Mouse (Mus musculus): ENCODE results near the gene Mfsd2a. TPM values are rescaled to one million over a fixed set of nuclear protein-coding genes. Genes with fewer than 3 reads are reported as not detected.
"Not testable (repeated sequence)": the region's sequence is repeated elsewhere in the genome, so short reads cannot be mapped to it uniquely, and the experiment has no call there.

Mfsd2a gene
- total RNA-seq (2022) = 10 to 100 TPM; 26.7 to 32.6 (median 30.9) TPM

DNA sequence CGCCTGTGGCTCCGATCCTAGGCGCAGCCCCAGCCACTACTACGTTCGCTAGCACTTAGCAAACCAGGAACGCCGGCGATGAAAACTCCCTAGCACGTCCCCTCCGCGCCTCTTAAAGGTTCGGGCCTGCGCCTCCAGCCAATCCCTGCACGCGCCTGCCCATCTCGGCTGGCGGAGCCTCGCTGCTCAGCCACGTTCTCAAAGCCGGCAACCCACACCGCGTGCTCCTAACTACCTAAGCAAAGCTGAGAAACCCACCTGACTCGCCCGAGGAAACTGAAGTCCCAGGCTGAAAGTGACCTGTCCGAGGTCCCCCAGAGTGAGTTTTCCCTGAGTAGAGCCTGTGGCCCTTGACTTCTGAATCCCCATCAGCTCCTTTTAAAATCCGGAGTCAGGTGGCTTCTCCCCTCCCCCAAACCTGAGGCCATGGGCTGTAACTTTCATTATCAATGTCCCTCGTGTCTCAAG, at the start of gene Mfsd2a:
TSS of gene Mfsd2a (minus strand) at position 89 of the 468 bp plus-strand sequence.
- peak; percentile 35 to 72 for DNase-seq (ENCODE audit: low spot score in 2 of 2)

GRCm38 (mm10) chr4:123005054-123005966, 44.3 kb upstream of the Mfsd2a start:
- DNase-seq (ENCODE audit: low spot score in 2 of 2) = peak in 1 of 2 experiments; percentile 54

- no peak for DNase-seq (ENCODE audit: low spot score in 2 of 2)
These were observed 39.8 kb upstream of the Mfsd2a start for GRCm38 (mm10) chr4:123000617-123001342.

GRCm38 (mm10) chr4:123000130-123000529, 39.1 kb upstream of the Mfsd2a start:
- no peak for DNase-seq (ENCODE audit: low spot score in 2 of 2)

GRCm38 (mm10) chr4:122999263-122999691, 38.3 kb upstream of the Mfsd2a start:
- no peak for DNase-seq (ENCODE audit: low spot score in 2 of 2)

- DNase-seq (ENCODE audit: low spot score in 2 of 2) = no peak
These were observed 37.7 kb upstream of the Mfsd2a start for GRCm38 (mm10) chr4:122998537-122999262.

GRCm38 (mm10) chr4:122996618-122997381, 35.8 kb upstream of the Mfsd2a start:
- DNase-seq (ENCODE audit: low spot score in 2 of 2) = no peak

DNA sequence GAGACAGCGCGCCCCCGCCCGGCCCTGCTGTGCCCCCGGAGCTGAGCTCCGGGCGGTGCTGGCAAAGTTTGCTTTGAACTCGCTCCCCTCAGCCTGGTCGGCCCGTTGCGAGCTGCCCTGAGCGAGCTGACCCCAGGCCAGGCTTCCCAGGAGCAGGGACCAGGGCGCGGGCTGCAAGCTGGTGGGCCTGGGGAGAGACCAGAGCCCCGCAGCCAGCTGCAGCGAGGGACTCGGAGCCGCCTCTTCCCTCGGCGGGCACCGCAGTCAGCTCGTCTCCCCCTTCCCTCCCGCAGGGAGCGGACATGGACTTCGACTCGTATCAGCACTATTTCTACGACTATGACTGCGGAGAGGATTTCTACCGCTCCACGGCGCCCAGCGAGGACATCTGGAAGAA, 35.2 kb upstream of the Mfsd2a start:
- no peak for DNase-seq (ENCODE audit: low spot score in 2 of 2)

- DNase-seq (ENCODE audit: low spot score in 2 of 2) = peak; percentile 79 to 90
These were observed 34.6 kb upstream of the Mfsd2a start, which contains the start of gene Mycl for GRCm38 (mm10) chr4:122995404-122996220. Mycl (plus strand) TSS chr4:122995652.

DNA sequence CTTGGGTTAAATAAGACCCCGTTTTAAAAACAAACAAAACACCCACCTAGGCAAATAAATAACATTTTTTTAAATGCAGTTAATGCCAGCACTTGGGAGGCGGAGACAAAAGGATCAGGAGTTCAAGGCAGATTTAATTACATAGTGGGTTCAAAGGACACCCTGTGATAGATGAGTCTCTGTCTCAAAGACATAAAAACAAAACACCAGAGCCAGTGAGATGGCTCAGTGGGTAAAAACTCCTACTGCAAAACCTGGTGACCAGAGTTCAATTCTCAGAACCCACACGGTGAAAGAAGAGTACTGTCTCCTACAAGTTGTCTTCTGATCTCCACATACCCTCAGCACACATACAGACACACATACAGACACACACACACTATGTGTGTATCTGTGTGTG, 31.3 kb upstream of the Mfsd2a start:
- DNase-seq (ENCODE audit: low spot score in 2 of 2) = no peak

GRCm38 (mm10) chr4:122991177-122991576, 30.2 kb upstream of the Mfsd2a start:
- no peak for DNase-seq (ENCODE audit: low spot score in 2 of 2)

DNA sequence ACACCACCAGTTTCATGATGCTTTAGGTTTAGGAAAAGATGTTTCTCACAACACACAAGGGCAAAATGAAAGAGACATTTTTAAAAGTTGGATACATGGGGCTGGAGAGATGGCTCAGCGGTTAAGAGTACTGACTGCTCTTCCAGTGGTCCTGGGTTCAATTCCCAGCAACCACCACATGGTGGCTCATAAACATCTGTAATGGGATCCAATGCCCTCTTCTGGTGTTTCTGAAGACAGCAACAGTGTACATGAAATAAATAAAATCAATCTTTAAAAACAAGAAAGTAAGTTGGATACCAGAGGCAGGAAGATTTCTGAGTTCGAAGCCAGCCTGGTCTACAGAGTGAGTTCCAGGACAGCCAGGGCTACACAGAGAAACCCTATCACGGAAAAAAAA, 27.0 kb upstream of the Mfsd2a start:
- DNase-seq (ENCODE audit: low spot score in 2 of 2) = not testable (repeated sequence)

- no peak for DNase-seq (ENCODE audit: low spot score in 2 of 2)
These were observed 26.4 kb upstream of the Mfsd2a start for GRCm38 (mm10) chr4:122987421-122987820.

DNA sequence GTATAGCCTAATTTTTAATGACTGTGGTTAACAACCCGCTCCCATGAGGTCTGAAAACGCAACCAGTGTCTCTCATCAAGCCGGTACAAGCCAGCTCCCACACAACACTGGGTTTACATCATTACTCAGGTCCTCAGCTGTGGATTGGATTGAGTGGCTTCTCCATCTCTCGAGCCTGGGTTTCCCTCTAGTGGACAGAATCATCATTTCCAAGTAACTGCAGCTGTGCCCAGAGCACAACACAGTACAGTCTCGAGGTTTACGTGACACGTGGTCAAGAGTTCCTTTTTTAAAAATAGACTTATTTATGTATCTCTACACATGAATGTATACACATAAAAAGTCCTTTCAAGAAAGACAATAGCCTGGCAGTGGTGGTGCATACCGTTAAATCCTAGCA, 24.1 kb upstream of the Mfsd2a start:
- DNase-seq (ENCODE audit: low spot score in 2 of 2) = peak; percentile 68 to 70

DNA sequence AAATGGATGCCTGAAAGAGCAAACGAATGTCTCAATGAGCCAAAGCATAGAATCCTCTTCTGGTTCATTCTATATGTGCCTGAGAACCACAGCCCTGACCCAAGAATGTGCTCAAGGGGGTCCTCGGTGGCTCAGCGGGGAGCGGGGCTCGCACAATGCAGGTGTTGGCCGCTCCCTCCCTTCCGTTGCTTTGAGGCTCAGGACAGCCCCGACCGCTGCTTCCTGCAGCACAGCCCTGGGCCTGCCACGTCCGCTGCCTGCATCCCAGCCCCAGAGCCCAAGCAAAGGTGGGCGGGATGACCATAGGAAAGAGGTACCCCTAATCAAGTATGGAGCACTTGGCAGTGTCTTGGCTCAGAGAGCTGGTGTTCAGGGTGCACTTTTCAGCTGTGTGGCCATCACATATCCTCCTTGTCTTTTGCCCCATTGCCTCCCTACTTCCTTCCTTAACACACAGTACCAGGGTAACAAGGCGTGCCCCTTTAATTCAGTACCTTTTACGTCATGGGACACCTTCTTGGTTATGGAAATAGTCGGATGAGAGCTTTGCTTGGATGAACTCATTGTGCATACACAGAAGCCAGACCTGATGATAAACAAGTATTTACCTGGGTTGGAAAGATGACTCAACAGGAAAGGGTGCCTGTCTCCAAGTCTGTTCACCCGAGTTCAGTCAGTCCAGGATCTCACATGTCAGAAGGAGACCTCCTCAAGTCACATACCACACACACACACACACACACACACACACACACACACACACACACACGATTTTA, 22.7 kb upstream of the Mfsd2a start:
- no peak for DNase-seq (ENCODE audit: low spot score in 2 of 2)

- no peak for DNase-seq (ENCODE audit: low spot score in 2 of 2)
These were observed 21.5 kb upstream of the Mfsd2a start for GRCm38 (mm10) chr4:122982537-122982936.

DNA sequence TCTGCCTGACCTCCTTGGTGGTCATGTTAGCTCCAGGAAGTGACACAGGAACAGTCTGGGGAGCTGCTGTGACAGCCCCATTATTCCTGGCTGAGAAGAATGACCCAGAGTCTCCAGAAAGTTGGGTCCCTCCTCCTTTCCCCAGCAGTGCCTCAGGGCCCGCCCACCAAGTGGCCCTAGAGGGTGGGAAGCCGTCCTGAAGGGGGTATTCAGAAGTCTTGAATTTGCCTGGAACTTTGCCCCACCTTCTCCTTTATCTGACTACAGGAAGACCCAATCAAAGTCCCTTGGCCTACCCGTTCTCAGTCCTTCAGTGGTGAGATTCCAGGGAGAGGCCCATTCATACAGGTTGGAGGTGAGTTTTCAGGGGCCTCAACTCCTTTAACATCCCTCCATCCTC, 20.9 kb upstream of the Mfsd2a start:
- no peak for DNase-seq (ENCODE audit: low spot score in 2 of 2)

GRCm38 (mm10) chr4:122981238-122981637, 20.2 kb upstream of the Mfsd2a start:
- no peak for DNase-seq (ENCODE audit: low spot score in 2 of 2)

- DNase-seq (ENCODE audit: low spot score in 2 of 2) = no peak
These were observed 19.7 kb upstream of the Mfsd2a start for GRCm38 (mm10) chr4:122980684-122981083.
